ENCODE assay signal across 9 mouse cellular contexts in genomic region chr16:91962894-91963555, GRCm38 (mm10).
DNase-seq lines count a peak whose midpoint lies in the region; ATAC-seq and TF ChIP-seq lines count a peak whose summit lies in the region.
"Had no signal": no experiment of that assay in that cellular context is flagged by ENCODE, and none has a peak within 500 bp of the region (broad histone marks: within the 10 kb centered on the region; RNA-seq: fewer than 3 reads in every experiment).

No protein-coding gene starts in this region.

- POLR2A ChIA-PET in Patski (lab: Charles Lee), result interaction anchor here (1.0 to 2.9 kb wide), 2 partner anchors 9 to 96 kb away, joined by 3 to 16 read pairs; partner anchors contain the start of genes Gm49711, Mrps6 and Slc5a3

- H3K4me1 ChIP-seq in hindbrain, embryonic 14.5 days (replicated peaks; ENCODE audit: control insufficient read depth, insufficient read depth, low read length), result peaks cover 25% of the 10 kb centered on the region

- peak overlapping the region; percentile 51 for H3K4me2 ChIP-seq in hindbrain, embryonic 14.5 days (replicated peaks)
- H3K4me2 ChIP-seq: liver, embryonic 15.5 days had no signal

- ATAC-seq in Patski, result peak; percentile 46
- peak; percentile 96 for ATAC-seq in hindbrain, embryonic 14.5 days (ENCODE audit: low FRiP score)

- WGBS in hindbrain, embryonic 14.5 days, result 13% methylated on average over 14 of the region's 14 CpGs

- TF ChIP-seq CTCF in Patski (IDR thresholded peaks at IDR 0.05), result no peak

- CTCF ChIA-PET in Patski (lab: Charles Lee), result interaction anchor here (1.0 to 1.7 kb wide), 3 partner anchors 26 to 97 kb away, joined by 4 read pairs; no protein-coding TSS in a partner anchor

- no peak overlapping the region; the same call in 1 of the 2 replicates for H3K4me3 ChIP-seq in hindbrain, embryonic 14.5 days (replicated peaks; ENCODE audit: low read length)
- H3K4me3 ChIP-seq: liver, embryonic 15.5 days had no signal

- in situ Hi-C loops in Patski (cut with MboI; ENCODE audit: low pct_unique_long_range_greater_than_20kb), result loop anchor here (5.0 kb wide), 1 partner anchor 99 kb away; no protein-coding TSS in a partner anchor

- peak; percentile 18 for DNase-seq in adrenal gland, postnatal 14 days
- DNase-seq in adrenal gland, postnatal 4 days (ENCODE audit: low spot score in 2 of 2), result no peak
- no peak for DNase-seq in Patski (ENCODE audit: low read depth, low spot score)
- peak; percentile 87 for DNase-seq in hindbrain, embryonic 14.5 days (ENCODE audit: low spot score)
- DNase-seq in layer of hippocampus, postnatal 36 days, result peak; percentile 44 to 50
- peak; percentile 86 for DNase-seq in retina, postnatal 1 day
- DNase-seq in lung, postnatal 4 days, result no peak
- no peak for DNase-seq in cerebellum, adult 9-10 months

- no peaks in the 10 kb centered on the region for H3K27me3 ChIP-seq in Patski
- H3K27me3 ChIP-seq in hindbrain, embryonic 14.5 days (ENCODE audit: control insufficient read depth, insufficient read depth, low read length), result no peaks in the 10 kb centered on the region
- H3K27me3 ChIP-seq: liver, embryonic 15.5 days had no signal

- no peaks in the 10 kb centered on the region for H3K36me3 ChIP-seq in hindbrain, embryonic 14.5 days (replicated peaks; ENCODE audit: control insufficient read depth, insufficient read depth)
- H3K36me3 ChIP-seq: liver, embryonic 15.5 days had no signal

- peak overlapping the region; percentile 95 for H3K27ac ChIP-seq in hindbrain, embryonic 14.5 days
- H3K27ac ChIP-seq: liver, embryonic 15.5 days had no signal

- H3K9me3 ChIP-seq in hindbrain, embryonic 14.5 days (ENCODE audit: control insufficient read depth, low read length), result no peaks in the 10 kb centered on the region
- H3K9me3 ChIP-seq: liver, embryonic 15.5 days had no signal

- peak overlapping the region; percentile 49; the same call in 1 of the 2 replicates for H3K9ac ChIP-seq in hindbrain, embryonic 14.5 days
- H3K9ac ChIP-seq: liver, embryonic 15.5 days had no signal

Comparison
In these comparisons a context has a peak if more than half of its experiments do, and no peak if none do; other contexts are left out.
1. DNase-seq: peak in adrenal gland, postnatal 14 days (single experiment), hindbrain, embryonic 14.5 days (single experiment), layer of hippocampus, postnatal 36 days (2 of 2) and retina, postnatal 1 day (single experiment); none in adrenal gland, postnatal 4 days (0 of 2), Patski (single experiment), lung, postnatal 4 days (0 of 2) and cerebellum, adult 9-10 months (single experiment).